Mouse (Mus musculus) megakaryocyte, embryonic 14.5 days (primary cell): Measurements from ENCODE around the gene Aph1a. TPM values are rescaled to one million over a fixed set of nuclear protein-coding genes. Genes with fewer than 3 reads are reported as not detected.
"Not testable (repeated sequence)": the region's sequence is repeated elsewhere in the genome, so short reads cannot be mapped to it uniquely, and the experiment has no call there.

Experiments
- H3K27me3 ChIP-seq: replicated peaks from 2 replicates; pipeline ENCODE3; 2012; ENCODE audit warnings: inconsistent platforms
- H3K36me3 ChIP-seq: replicated peaks from 2 replicates; pipeline ENCODE3; 2012; ENCODE audit warnings: low read length, inconsistent platforms, mixed read lengths
- H3K4me1 ChIP-seq: 2 replicates; pipeline ENCODE4 v1.6.1; 2012; ENCODE audit warnings: inconsistent platforms
- H3K4me3 ChIP-seq: replicated peaks from 2 replicates; pipeline ENCODE3; 2012; ENCODE audit warnings: moderate library complexity, mild to moderate bottlenecking, inconsistent platforms
- H3K9me3 ChIP-seq: 2 replicates; pipeline ENCODE4 v1.6.1; 2012; ENCODE audit warnings: inconsistent platforms
- FLI1 ChIP-seq: IDR thresholded peaks from 2 replicates; pipeline ENCODE4 v1.6.1; 2012; ENCODE audit warnings: low read length, inconsistent platforms, mixed read lengths
- GATA1 ChIP-seq: IDR thresholded peaks from 3 replicates; pipeline ENCODE4 v1.6.1; 2012; ENCODE audit warnings: mixed read lengths, low read length, inconsistent platforms, borderline replicate concordance
- polyA plus RNA-seq: library from polyadenylated mRNA; stranded (reverse); fragments of >175 nt; gene quantifications from 2 replicates; pipeline ENCODE4 v1.2.3, GENCODE M21; 2012; ENCODE audit warnings: low replicate concordance; ENCODE audit not compliant: insufficient read depth

The Aph1a gene
- polyA plus RNA-seq, 1 experiment: 61.7 TPM

GRCm38 (mm10) chr3:95916760-95917159, 23.0 kb downstream of the Aph1a start:
- H3K36me3 ChIP-seq: no peaks in the 10 kb centered on the region
- peak overlapping the region; percentile 46 for H3K4me3 ChIP-seq
- H3K9me3 ChIP-seq: no peaks in the 10 kb centered on the region
- peaks cover 15% of the 10 kb centered on the region for H3K27me3 ChIP-seq
- TF ChIP-seq GATA1 (no peak), FLI1 (no peak)
- peaks cover 11% of the 10 kb centered on the region for H3K4me1 ChIP-seq

GRCm38 (mm10) chr3:95920532-95920931, 26.8 kb downstream of the Aph1a start:
- H3K4me3 ChIP-seq, H3K9me3 ChIP-seq, H3K36me3 ChIP-seq: not testable (repeated sequence)
- Histone ChIP-seq H3K27me3 (peaks cover 15% of the 10 kb centered on the region), H3K4me1 (peaks cover 12% of the 10 kb centered on the region)

GRCm38 (mm10) chr3:95923429-95923828, 29.7 kb downstream of the Aph1a start:
- H3K9me3 ChIP-seq, H3K4me3 ChIP-seq, H3K4me1 ChIP-seq, H3K27me3 ChIP-seq, H3K36me3 ChIP-seq: not testable (repeated sequence)

GRCm38 (mm10) chr3:95924185-95924584, 30.4 kb downstream of the Aph1a start:
- Histone ChIP-seq H3K27me3 (peaks cover 9% of the 10 kb centered on the region), H3K4me1 (peaks cover 12% of the 10 kb centered on the region)

GRCm38 (mm10) chr3:95925087-95925486, 31.3 kb downstream of the Aph1a start:
- Histone ChIP-seq H3K36me3 (no peaks in the 10 kb centered on the region), H3K27me3 (peaks cover 9% of the 10 kb centered on the region), H3K9me3 (no peaks in the 10 kb centered on the region), H3K4me3 (no peak overlapping the region), H3K4me1 (peaks cover 12% of the 10 kb centered on the region)
- TF ChIP-seq GATA1 (no peak), FLI1 (no peak)

More at GRCm38 (mm10) chr3:95924185-95924584, 30.4 kb downstream of the Aph1a start:
- H3K9me3 ChIP-seq: no peaks in the 10 kb centered on the region
- no peak overlapping the region for H3K4me3 ChIP-seq
- no peak for TF ChIP-seq GATA1
- H3K36me3 ChIP-seq: no peaks in the 10 kb centered on the region

- no peaks in the 10 kb centered on the region for H3K9me3 ChIP-seq
- peaks cover 4% of the 10 kb centered on the region for H3K36me3 ChIP-seq
- peak overlapping the region; percentile 96 for H3K4me3 ChIP-seq
- H3K4me1 ChIP-seq: peaks cover 41% of the 10 kb centered on the region
- no peak for TF ChIP-seq GATA1
- no peak for TF ChIP-seq FLI1
- H3K27me3 ChIP-seq: no peaks in the 10 kb centered on the region
Measured at GRCm38 (mm10) chr3:95928261-95928657, 34.5 kb downstream of the Aph1a start.

GRCm38 (mm10) chr3:95928658-95929503, 35.1 kb downstream of the Aph1a start, which contains the start of gene Anp32e:
Gene Anp32e, plus strand, starts transcription at chr3:95929246.
- Histone ChIP-seq H3K27me3 (no peaks in the 10 kb centered on the region), H3K9me3 (no peaks in the 10 kb centered on the region), H3K4me3 (peak within 1 kb of the TSS; percentile 96), H3K36me3 (peaks cover 11% of the 10 kb centered on the region), H3K4me1 (peaks cover 42% of the 10 kb centered on the region)
- no peak; the same call in 1 of the 2 replicates for TF ChIP-seq FLI1
- TF ChIP-seq GATA1: no peak

GRCm38 (mm10) chr3:95929581-95930470, 36.1 kb downstream of the Aph1a start:
- TF ChIP-seq FLI1: no peak
- TF ChIP-seq GATA1: no peak
- Histone ChIP-seq H3K4me3 (peak overlapping the region; percentile 96), H3K4me1 (peaks cover 45% of the 10 kb centered on the region), H3K9me3 (no peaks in the 10 kb centered on the region), H3K27me3 (no peaks in the 10 kb centered on the region), H3K36me3 (peaks cover 20% of the 10 kb centered on the region)

GRCm38 (mm10) chr3:95930471-95930789, 36.7 kb downstream of the Aph1a start:
- H3K9me3 ChIP-seq: no peaks in the 10 kb centered on the region
- peaks cover 24% of the 10 kb centered on the region for H3K36me3 ChIP-seq
- no peaks in the 10 kb centered on the region for H3K27me3 ChIP-seq
- H3K4me3 ChIP-seq: peak overlapping the region; percentile 96
- TF ChIP-seq FLI1: no peak
- no peak for TF ChIP-seq GATA1
- H3K4me1 ChIP-seq: peaks cover 45% of the 10 kb centered on the region

- H3K36me3 ChIP-seq: peaks cover 28% of the 10 kb centered on the region
- peaks cover 45% of the 10 kb centered on the region for H3K4me1 ChIP-seq
- H3K9me3 ChIP-seq: no peaks in the 10 kb centered on the region
- no peak overlapping the region for H3K4me3 ChIP-seq
- no peaks in the 10 kb centered on the region for H3K27me3 ChIP-seq
- TF ChIP-seq GATA1 (no peak), FLI1 (no peak)
Measured at GRCm38 (mm10) chr3:95931471-95931870, 37.7 kb downstream of the Aph1a start.
